Mouse (Mus musculus): Measurements from ENCODE around the gene Sgtb. TPM values are rescaled to one million over a fixed set of nuclear protein-coding genes. Genes with fewer than 3 reads are reported as not detected.

Sgtb gene
- total RNA-seq, 2 experiments from 2014 or later = 127 to 157 TPM

DNA sequence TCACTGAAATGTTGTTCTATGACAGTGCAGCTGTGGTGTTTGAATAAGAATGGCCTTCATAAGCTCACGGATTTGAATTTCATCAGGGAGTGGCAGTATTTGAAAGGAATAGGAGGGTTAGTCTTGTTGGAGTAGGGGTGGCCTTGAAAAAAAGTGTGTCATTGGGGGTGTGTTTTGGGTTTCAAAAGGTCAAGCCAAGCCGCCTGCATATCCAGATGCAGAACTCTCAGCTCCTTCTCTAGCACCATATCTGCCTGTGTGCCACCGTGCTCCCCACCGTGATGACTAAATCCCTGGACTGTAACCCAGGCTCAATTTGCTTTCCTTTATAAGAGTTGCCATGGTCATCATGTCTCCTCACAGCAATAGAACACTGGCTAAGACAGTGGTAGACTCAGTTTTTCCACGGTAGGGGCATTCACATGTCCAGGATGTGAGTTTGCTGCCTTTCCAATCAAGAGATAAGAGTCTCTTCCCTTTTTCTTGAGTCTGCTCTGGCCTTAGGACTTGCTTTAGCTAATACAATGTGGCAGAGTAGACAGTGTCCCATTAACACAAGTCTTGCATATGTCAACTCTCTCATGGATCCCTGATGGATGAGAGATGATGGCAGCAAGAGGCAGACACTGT, 7.8 kb upstream of the Sgtb start:
- DNase-seq (ENCODE audit: low spot score in 2 of 2) = no peak
- intact Hi-C loops (cut with DNase I) = no loop called here

- DNase-seq (ENCODE audit: low spot score in 2 of 2) = peak in 1 of 2 experiments; percentile 19
- intact Hi-C loops (cut with DNase I) = no loop called here
These were observed 772 bp upstream of the Sgtb start for GRCm38 (mm10) chr13:104108651-104109287.

DNA sequence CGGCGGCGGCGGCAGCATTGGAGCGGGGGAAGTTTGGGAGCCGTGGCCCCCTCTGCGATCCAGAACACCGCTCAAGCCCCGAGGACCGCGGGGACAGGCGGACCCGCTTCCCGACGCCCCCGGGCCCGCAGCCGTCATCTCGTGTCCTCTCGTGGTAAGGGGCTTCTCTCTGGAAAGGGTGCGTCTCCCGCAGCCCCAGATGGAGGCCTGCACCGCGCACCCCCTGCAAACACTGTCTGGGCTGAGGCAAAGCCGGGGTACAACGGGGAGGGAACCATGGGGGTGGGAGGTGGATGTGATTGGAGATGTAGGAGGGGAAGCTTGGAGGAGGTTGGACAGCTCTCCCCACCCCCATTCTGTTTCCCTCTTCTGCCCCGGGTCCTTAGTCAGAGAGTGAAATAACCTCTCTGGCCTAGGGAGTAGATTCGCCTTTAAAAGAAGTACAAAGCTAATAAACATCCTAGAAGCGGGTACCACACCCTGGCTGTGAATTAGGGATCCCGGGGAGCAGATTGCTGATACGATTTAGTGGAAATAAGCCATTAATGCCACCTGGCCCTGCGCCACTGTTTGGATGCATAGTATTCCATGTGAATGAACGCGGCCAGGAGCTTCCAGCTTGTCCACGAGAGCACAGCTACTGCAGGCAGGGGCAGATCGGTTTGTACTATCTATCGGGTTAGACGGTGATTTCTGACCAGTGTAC, 428 bp downstream of the Sgtb start:
- peak in 1 of 2 experiments; percentile 55 for DNase-seq (ENCODE audit: low spot score in 2 of 2)
- intact Hi-C loops (cut with DNase I) = loop anchor here (5.0 kb wide), 1 partner anchor 188 kb away; the partner anchor contains the start of gene Erbin

GRCm38 (mm10) chr13:104110526-104110925, 985 bp downstream of the Sgtb start:
- intact Hi-C loops (cut with DNase I) = loop anchor here (5.0 kb wide), 1 partner anchor 188 kb away; the partner anchor contains the start of gene Erbin

DNA sequence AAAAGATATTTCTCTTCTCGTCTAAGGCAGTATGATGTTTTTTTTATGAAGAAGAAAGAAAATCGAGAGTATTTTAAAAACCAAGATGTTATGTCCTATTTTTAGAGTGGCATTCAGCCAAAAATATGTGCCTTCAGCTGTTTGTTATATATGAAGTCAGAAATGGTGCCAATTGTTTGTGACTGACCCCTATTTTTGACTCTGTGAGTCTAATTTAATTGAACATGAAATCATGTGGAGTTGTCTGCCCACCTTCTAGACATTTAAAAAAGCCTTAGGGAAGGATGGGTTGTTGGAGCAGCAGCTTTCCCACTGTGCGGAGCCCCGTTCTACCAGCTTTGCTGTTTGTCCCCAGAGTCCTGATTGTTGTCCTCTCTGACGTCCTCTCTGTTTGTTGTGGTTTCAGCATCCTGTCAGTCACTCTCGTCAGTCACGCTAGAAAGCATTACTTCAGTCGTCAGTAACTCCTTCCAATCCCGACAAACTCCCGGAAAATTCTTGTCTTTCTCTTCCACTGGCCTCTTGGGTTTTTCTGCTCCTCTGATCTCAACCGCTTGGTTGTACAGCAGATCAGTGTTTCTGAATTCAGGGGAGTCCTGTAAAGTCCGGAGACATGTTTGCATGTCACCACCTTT, 2.8 kb downstream of the Sgtb start:
- intact Hi-C loops (cut with DNase I) = loop anchor here (5.0 kb wide), 1 partner anchor 190 kb away; the partner anchor contains the start of gene Erbin
- peak in 1 of 2 experiments; percentile 22 for DNase-seq (ENCODE audit: low spot score in 2 of 2)

More at GRCm38 (mm10) chr13:104110526-104110925, 985 bp downstream of the Sgtb start:
- DNase-seq (ENCODE audit: low spot score in 2 of 2) = no peak

DNA sequence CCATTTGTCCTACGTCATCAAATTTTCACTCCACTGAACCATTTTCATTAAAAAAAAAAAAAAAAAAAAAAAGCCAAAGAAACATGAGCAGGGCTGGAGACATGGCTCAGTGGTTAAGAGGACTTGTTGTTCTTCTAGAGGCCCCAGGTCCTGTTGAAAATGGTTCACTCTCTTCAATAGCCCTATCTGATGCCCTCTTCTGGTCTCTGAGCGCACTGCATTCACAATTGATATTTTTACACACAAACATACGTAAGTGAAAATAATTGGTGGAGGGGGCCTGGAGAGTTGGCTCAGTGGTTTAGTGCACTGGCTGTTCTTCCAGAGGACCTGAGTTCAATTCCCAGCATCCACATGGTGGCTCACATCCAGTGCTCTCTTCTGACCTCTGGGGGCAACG, 4.2 kb downstream of the Sgtb start:
- DNase-seq (ENCODE audit: low spot score in 2 of 2) = no peak
- intact Hi-C loops (cut with DNase I) = loop anchor here (5.0 kb wide), 1 partner anchor 191 kb away; the partner anchor contains the start of gene Erbin

DNA sequence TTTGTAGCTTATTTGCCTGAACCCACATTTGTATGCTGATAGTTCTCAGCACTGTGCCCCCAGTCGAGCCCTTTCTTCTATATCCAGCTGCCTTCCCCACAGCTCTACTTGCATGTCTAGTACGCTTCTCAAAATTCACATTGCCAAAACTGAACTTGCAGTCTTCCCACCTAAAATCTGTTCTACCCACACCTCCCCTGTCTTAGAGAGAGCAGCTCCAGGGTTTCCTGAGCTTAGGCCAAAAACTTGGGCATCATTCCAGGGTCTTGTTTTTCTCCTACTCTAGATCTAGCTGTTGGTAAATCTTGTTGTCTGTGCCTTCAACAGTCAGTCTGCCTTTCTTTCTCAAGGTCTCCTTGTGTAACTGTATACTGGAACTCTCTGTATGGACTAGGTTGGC, 5.3 kb downstream of the Sgtb start:
- intact Hi-C loops (cut with DNase I) = loop anchor here (5.0 kb wide), 1 partner anchor 193 kb away; the partner anchor contains the start of gene Erbin

DNA sequence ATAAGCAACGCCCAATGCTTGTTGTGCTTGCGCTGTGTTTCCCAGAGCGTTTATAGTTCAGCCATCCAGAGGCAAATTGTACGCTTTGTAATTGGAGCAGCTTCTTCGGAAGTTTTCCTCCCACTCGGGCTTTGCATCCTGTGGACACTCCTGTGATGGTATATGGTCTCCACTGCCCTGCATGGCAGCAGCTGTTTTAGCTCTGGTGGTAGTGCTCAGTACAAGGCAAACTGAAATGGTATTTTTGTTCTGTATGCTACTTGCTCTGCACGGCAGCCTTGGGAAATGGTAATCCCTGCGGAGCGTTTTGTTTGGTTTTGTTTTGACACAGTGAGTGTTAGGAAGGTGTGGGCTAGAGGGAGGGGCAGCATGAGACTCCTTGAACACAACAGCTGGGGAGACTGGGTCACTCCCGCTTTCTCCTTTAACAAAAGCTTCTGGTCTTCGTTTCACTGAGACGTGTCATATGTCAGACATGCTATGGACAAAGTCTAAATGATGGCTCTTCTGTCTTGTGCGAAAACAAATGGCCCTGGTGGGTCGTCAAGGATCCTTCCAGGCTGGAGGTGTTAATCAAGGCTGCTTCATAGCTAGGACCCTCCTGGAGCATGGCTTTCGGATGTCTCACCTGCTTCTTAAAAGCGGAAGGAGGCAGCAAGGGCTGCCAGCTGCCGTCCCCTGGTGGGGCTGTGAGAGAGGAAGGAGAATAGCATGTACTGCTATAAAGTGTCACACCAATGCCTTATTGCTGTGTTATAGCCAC, 12.7 kb downstream of the Sgtb start:
- intact Hi-C loops (cut with DNase I) = no loop called here
- no peak for DNase-seq (ENCODE audit: low spot score in 2 of 2)

More for the DNA sequence above, 5.3 kb downstream of the Sgtb start:
- DNase-seq (ENCODE audit: low spot score in 2 of 2) = peak; percentile 45 to 56

DNA sequence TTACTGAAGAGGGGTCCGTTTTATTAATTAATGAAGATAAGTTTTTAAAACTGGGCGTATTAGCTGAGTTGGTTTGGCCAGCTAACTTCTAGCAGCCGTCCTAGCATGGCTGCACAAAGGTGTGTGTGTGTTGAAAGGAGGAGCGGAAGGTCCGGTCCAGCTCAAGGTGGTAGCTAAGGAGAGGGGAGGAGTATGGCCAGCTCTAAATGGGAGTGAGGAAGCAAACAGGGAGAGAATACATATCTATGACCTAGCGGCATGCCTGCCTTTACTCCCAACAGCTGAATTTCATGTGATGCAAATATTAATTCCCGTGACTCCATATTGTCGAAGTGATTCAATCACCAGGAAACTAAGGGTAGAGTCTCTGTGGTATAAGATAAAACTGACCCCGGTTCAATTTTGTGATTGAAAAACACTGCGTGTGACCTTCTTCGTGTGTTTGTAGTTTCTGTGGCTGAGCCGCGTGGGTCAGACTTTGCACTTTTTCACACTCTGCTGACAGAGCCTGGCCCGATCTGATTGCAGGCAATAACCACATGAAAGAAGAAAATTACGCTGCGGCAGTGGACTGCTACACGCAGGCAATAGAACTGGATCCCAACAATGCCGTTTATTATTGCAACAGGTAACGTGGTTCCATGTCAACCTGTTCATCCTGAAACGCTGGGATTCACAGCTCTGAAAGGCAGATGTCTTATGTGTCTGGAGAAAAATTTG, 14.3 kb downstream of the Sgtb start:
- intact Hi-C loops (cut with DNase I) = no loop called here
- DNase-seq (ENCODE audit: low spot score in 2 of 2) = no peak

DNA sequence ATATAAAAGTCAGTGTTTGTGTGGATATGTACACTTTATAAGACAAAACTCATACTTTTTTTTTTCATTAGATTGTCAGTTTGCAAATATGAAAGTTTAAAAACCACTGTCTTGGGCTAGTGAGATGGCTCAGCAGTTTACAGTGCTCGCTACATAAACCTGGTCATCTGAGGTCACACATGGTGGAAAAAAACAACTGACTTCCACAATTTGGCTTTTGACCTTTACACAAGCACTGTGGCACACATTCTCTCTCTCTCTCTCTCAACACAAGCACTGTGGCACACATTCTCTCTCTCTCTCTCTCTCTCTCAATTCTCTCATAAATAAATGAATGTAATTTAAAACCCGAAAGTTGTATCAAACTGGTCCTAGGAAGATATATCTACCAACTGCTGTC, 23.0 kb downstream of the Sgtb start:
- DNase-seq (ENCODE audit: low spot score in 2 of 2) = no peak
- intact Hi-C loops (cut with DNase I) = no loop called here

- intact Hi-C loops (cut with DNase I) = no loop called here
- DNase-seq (ENCODE audit: low spot score in 2 of 2) = no peak
These were observed 25.1 kb downstream of the Sgtb start for GRCm38 (mm10) chr13:104134510-104135085.

DNA sequence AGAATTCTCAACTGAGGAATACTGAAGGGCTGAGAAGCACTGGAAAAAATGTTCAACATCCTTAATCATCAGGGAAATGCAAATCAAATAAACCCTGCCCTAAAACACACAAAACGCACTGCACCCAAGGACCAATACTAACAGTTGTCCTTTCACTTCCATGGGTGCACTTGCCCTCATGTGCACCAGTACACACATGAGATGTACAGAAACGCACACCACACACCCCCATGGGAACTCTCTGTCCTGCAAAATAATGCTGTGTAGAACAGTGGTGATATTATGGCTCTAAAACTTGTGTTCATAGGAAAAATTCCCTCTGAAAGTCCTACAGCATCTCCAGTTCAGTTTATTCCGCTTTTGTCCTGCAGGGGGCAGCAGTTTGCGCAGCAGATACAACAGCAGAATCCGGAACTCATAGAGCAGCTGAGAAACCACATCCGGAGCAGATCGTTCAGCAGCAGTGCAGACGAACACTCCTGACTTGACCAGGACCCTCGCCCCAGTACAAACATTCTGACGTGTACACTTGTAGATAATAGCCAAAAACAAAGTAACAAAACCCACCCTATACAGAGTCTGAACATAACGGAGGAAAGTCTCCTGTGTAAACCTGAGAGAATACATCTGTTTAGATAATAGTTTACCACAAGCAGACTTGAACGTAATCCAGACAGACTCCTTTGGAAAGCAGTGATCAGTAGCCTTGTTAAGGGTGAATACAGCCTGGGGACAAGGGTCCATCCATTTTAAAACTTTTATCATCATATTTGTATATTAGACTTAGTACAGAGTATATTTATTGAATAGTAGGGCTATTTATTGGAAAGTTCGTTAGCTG, 30.0 kb downstream of the Sgtb start:
- intact Hi-C loops (cut with DNase I) = no loop called here
- peak; percentile 68 to 77 for DNase-seq (ENCODE audit: low spot score in 2 of 2)

DNA sequence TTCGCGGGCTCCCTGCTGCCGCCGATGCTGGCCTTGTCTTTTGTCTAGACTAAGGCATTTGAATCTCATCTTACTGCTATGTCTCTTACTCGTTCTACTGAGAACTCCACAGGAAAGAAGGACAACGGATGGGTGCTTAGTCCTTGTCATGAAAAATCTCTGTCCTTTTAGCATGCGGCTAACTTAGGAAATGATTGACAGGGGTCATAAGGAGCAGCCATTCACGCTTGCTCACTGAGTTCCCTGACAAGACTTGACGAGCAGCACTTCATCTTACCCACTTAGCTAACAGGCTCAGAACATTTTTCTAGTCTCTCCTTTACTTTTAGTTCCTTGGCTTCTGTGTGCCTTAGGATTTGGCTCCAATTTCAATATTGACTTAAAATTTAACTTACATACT, 35.3 kb downstream of the Sgtb start:
- intact Hi-C loops (cut with DNase I) = no loop called here
- DNase-seq (ENCODE audit: low spot score in 2 of 2) = no peak

DNA sequence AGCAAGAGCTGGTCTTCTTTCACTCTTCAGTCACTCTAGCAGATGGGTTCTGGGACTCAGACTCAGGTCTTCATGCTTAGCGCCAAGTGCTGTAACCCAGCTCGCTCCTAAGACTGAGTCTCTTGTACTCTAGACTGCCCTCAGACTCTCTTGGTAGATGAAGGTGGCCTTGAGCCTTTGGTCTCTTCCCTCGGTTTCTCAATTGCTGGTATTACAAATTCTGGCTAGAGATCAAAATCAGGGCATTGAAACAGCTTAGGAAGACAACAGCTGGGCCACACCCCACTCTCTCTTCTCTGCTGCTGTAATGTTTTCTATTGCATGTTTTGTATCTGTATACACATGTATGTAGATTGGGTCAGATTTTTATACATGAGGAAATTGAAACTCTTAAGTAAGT, 36.1 kb downstream of the Sgtb start:
- no peak for DNase-seq (ENCODE audit: low spot score in 2 of 2)
- intact Hi-C loops (cut with DNase I) = no loop called here

- DNase-seq (ENCODE audit: low spot score in 2 of 2) = no peak
- intact Hi-C loops (cut with DNase I) = no loop called here
These were observed 44.6 kb downstream of the Sgtb start for GRCm38 (mm10) chr13:104154180-104154579.

DNA sequence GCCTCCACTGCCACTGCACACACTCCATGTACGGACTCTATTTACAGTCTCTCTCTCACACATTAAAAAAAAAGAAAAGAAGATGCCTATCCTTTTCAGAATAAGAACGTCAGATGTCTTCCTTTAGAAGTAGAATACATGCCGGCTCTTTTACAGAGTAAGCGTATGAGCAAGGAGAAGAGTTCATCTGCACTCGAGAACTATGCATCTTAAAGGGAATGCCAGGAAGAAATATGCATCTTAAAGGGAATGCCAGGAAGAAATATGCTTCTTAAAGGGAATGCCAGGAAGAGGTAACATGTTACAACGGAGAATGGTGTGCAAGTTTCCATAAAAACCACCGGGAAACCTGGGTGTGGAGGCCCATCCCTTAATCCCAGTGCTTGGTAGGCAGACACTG, 45.6 kb downstream of the Sgtb start:
- DNase-seq (ENCODE audit: low spot score in 2 of 2) = no peak
- intact Hi-C loops (cut with DNase I) = no loop called here

- no peak for DNase-seq (ENCODE audit: low spot score in 2 of 2)
- intact Hi-C loops (cut with DNase I) = no loop called here
These were observed 46.1 kb downstream of the Sgtb start for GRCm38 (mm10) chr13:104155686-104156085.
